Mouse (Mus musculus) T-helper 17 cell (primary cell): ENCODE data around the gene Ap5s1.

ENCODE experiments used
- in situ Hi-C, 2 experiments: fragments of 300-600 bp; cut with MboI, MseI; formaldehyde crosslinking; loops; 1 replicate in 1 of 2; 2 replicates in 1 of 2; pipeline ENCODE4 v1.15.1; 2025; ENCODE audit warnings: high pct_unique_total_duplicates in 2 of 2

Ap5s1 gene

GRCm38 (mm10) chr2:131261481-131262212 lies 54.8 kb downstream of the Ap5s1 start:
- in situ Hi-C loops, result no loop called here

GRCm38 (mm10) chr2:131262213-131262672 lies 55.4 kb downstream of the Ap5s1 start, which contains the start of gene Pank2:
TSS of gene Pank2 (plus strand) at chr2:131262495.
- in situ Hi-C loops, result no loop called here
